Mouse (Mus musculus) G1E (cell line): ENCODE results near the gene Moxd1.

Experiments used
- CTCF ChIP-seq: IDR thresholded peaks from 2 replicates; pipeline ENCODE4 v1.5.1; 2012; ENCODE audit warnings: low read depth, low read length, inconsistent platforms, mixed read lengths
- GATA1 ChIP-seq: IDR thresholded peaks from 2 replicates; pipeline ENCODE4 v1.6.1; 2012; ENCODE audit warnings: borderline replicate concordance, low read length, inconsistent platforms, mixed read lengths
- GATA2 ChIP-seq: IDR thresholded peaks from 2 replicates; pipeline ENCODE4 v1.6.1; 2012; ENCODE audit warnings: low read depth, low read length, inconsistent platforms, borderline replicate concordance
- POLR2AphosphoS5 ChIP-seq: IDR thresholded peaks from 2 replicates; pipeline ENCODE4 v1.6.1; 2012; ENCODE audit warnings: low read depth, low read length, inconsistent platforms; ENCODE audit not compliant: insufficient replicate concordance
- TAL1 ChIP-seq: conservative IDR thresholded peaks from 2 replicates; pipeline ENCODE4 v1.6.1; 2012; ENCODE audit warnings: low read depth, low read length, inconsistent platforms, mixed read lengths

GRCm38 (mm10) chr10:24332799-24333198 lies 109.5 kb downstream of the Moxd1 start:
- no peak for TF ChIP-seq CTCF
- TF ChIP-seq GATA1: no peak
- TF ChIP-seq TAL1: no peak
- TF ChIP-seq GATA2: no peak
- TF ChIP-seq POLR2AphosphoS5: no peak
